Mouse (Mus musculus): Measurements from ENCODE around the gene Tial1. TPM values are rescaled to one million over a fixed set of nuclear protein-coding genes. Genes with fewer than 3 reads are reported as not detected.
A peak's percentile ranks its signal among the peaks of the same experiment; 100 is the strongest.

Gene Tial1
- polyA plus RNA-seq (2015; fragmentation: Nextera tagmentation; extraction: Ambion mirVana): 17.3 and 18.9 TPM in 2 replicates

GRCm38 (mm10) chr7:128461285-128462215 lies at the start of gene Tial1:
TSS of gene Tial1 (minus strand) at chr7:128461717.
- H3K27ac ChIP-seq (ENCODE audit: low read depth, low read length): peak within 1 kb of the TSS; percentile 91
- H3K36me3 ChIP-seq (ENCODE audit: control insufficient read depth, insufficient read depth): no peaks in the 10 kb centered on the region
- H3K27me3 ChIP-seq (replicated peaks; ENCODE audit: control insufficient read depth, insufficient read depth, low read length): no peaks in the 10 kb centered on the region
- no peaks in the 10 kb centered on the region for H3K9me3 ChIP-seq (ENCODE audit: control insufficient read depth)
- no peak for TF ChIP-seq CTCF (IDR thresholded peaks at IDR 0.05; ENCODE audit: low read depth)
- ATAC-seq: peak; percentile 99
- peak within 1 kb of the TSS; percentile 74 for H3K4me3 ChIP-seq (ENCODE audit: low read depth, low read length)
- peak within 1 kb of the TSS; percentile 97 for H3K4me2 ChIP-seq (replicated peaks; ENCODE audit: low read depth)
- under 1% methylated on average over 69 of the region's 69 CpGs for WGBS
- peak within 1 kb of the TSS; percentile 65 for H3K9ac ChIP-seq (ENCODE audit: low read depth, low read length)
- peaks cover 5% of the 10 kb centered on the region for H3K4me1 ChIP-seq (replicated peaks; ENCODE audit: control insufficient read depth, insufficient read depth, low read length)

- Histone ChIP-seq H3K36me3 (ENCODE audit: control insufficient read depth, insufficient read depth) (no peaks in the 10 kb centered on the region), H3K4me1 (replicated peaks; ENCODE audit: control insufficient read depth, insufficient read depth, low read length) (no peaks in the 10 kb centered on the region)
- TF ChIP-seq CTCF (IDR thresholded peaks at IDR 0.05; ENCODE audit: low read depth): no peak
These were observed 42.6 kb upstream of the Tial1 start for GRCm38 (mm10) chr7:128504091-128504490.

GRCm38 (mm10) chr7:128499801-128500200 lies 38.3 kb upstream of the Tial1 start:
- Histone ChIP-seq H3K36me3 (ENCODE audit: control insufficient read depth, insufficient read depth) (no peaks in the 10 kb centered on the region), H3K9ac (ENCODE audit: low read depth, low read length) (no peak overlapping the region), H3K27me3 (replicated peaks; ENCODE audit: control insufficient read depth, insufficient read depth, low read length) (no peaks in the 10 kb centered on the region), H3K4me1 (replicated peaks; ENCODE audit: control insufficient read depth, insufficient read depth, low read length) (no peaks in the 10 kb centered on the region), H3K4me2 (replicated peaks; ENCODE audit: low read depth) (no peak overlapping the region), H3K4me3 (ENCODE audit: low read depth, low read length) (no peak overlapping the region), H3K27ac (ENCODE audit: low read depth, low read length) (no peak overlapping the region), H3K9me3 (ENCODE audit: control insufficient read depth) (no peaks in the 10 kb centered on the region)
- WGBS: 73% methylated on average over 6 of the region's 6 CpGs
- TF ChIP-seq CTCF (IDR thresholded peaks at IDR 0.05; ENCODE audit: low read depth): no peak
- ATAC-seq: no peak

More at GRCm38 (mm10) chr7:128504091-128504490, 42.6 kb upstream of the Tial1 start:
- no peaks in the 10 kb centered on the region for H3K9me3 ChIP-seq (ENCODE audit: control insufficient read depth)
- no peak overlapping the region for H3K27ac ChIP-seq (ENCODE audit: low read depth, low read length)
- H3K4me2 ChIP-seq (replicated peaks; ENCODE audit: low read depth): no peak overlapping the region
- H3K9ac ChIP-seq (ENCODE audit: low read depth, low read length): no peak overlapping the region
- H3K27me3 ChIP-seq (replicated peaks; ENCODE audit: control insufficient read depth, insufficient read depth, low read length): no peaks in the 10 kb centered on the region
- no peak overlapping the region for H3K4me3 ChIP-seq (ENCODE audit: low read depth, low read length)
- ATAC-seq: no peak
- WGBS: 86% methylated on average over 6 of the region's 6 CpGs

GRCm38 (mm10) chr7:128494546-128494945 lies 33.0 kb upstream of the Tial1 start:
- TF ChIP-seq CTCF (IDR thresholded peaks at IDR 0.05; ENCODE audit: low read depth): no peak
- Histone ChIP-seq H3K9ac (ENCODE audit: low read depth, low read length) (no peak overlapping the region), H3K4me2 (replicated peaks; ENCODE audit: low read depth) (no peak overlapping the region), H3K4me3 (ENCODE audit: low read depth, low read length) (no peak overlapping the region), H3K27me3 (replicated peaks; ENCODE audit: control insufficient read depth, insufficient read depth, low read length) (no peaks in the 10 kb centered on the region), H3K27ac (ENCODE audit: low read depth, low read length) (no peak overlapping the region), H3K36me3 (ENCODE audit: control insufficient read depth, insufficient read depth) (no peaks in the 10 kb centered on the region), H3K9me3 (ENCODE audit: control insufficient read depth) (no peaks in the 10 kb centered on the region), H3K4me1 (replicated peaks; ENCODE audit: control insufficient read depth, insufficient read depth, low read length) (no peaks in the 10 kb centered on the region)
- whole genome bisulfite sequencing: 92% methylated on average over 5 of the region's 5 CpGs
- ATAC-seq: no peak

- Histone ChIP-seq H3K9ac (ENCODE audit: low read depth, low read length) (no peak overlapping the region), H3K4me3 (ENCODE audit: low read depth, low read length) (no peak overlapping the region), H3K27ac (ENCODE audit: low read depth, low read length) (no peak overlapping the region), H3K36me3 (ENCODE audit: control insufficient read depth, insufficient read depth) (no peaks in the 10 kb centered on the region), H3K4me1 (replicated peaks; ENCODE audit: control insufficient read depth, insufficient read depth, low read length) (no peaks in the 10 kb centered on the region), H3K27me3 (replicated peaks; ENCODE audit: control insufficient read depth, insufficient read depth, low read length) (no peaks in the 10 kb centered on the region), H3K9me3 (ENCODE audit: control insufficient read depth) (0 out of 2 replicates have a peak, but pooled peaks cover 4% of the 10 kb centered on the region), H3K4me2 (replicated peaks; ENCODE audit: low read depth) (no peak overlapping the region)
- no peak for TF ChIP-seq CTCF (IDR thresholded peaks at IDR 0.05; ENCODE audit: low read depth)
- 97% methylated on average over 3 of the region's 3 CpGs for WGBS
- no peak for ATAC-seq
These were observed 27.5 kb upstream of the Tial1 start for GRCm38 (mm10) chr7:128488986-128489385.

- peak; percentile 75 for TF ChIP-seq CTCF (IDR thresholded peaks at IDR 0.05; ENCODE audit: low read depth)
- H3K27ac ChIP-seq (ENCODE audit: low read depth, low read length): no peak overlapping the region
- no peak overlapping the region for H3K4me3 ChIP-seq (ENCODE audit: low read depth, low read length)
- no peak overlapping the region for H3K9ac ChIP-seq (ENCODE audit: low read depth, low read length)
- H3K4me1 ChIP-seq (replicated peaks; ENCODE audit: control insufficient read depth, insufficient read depth, low read length): no peaks in the 10 kb centered on the region
- H3K36me3 ChIP-seq (ENCODE audit: control insufficient read depth, insufficient read depth): no peaks in the 10 kb centered on the region
- no peak overlapping the region for H3K4me2 ChIP-seq (replicated peaks; ENCODE audit: low read depth)
- no peak; the same call in 1 of the 2 replicates for ATAC-seq
- no peaks in the 10 kb centered on the region for H3K27me3 ChIP-seq (replicated peaks; ENCODE audit: control insufficient read depth, insufficient read depth, low read length)
- WGBS: 50% methylated on average over 10 of the region's 10 CpGs
- H3K9me3 ChIP-seq (ENCODE audit: control insufficient read depth): no peaks in the 10 kb centered on the region
These were observed 12.8 kb upstream of the Tial1 start for GRCm38 (mm10) chr7:128474322-128474721.

Measured in intestine, postnatal 0 days (tissue).